Mouse (Mus musculus) ES-E14 (cell line): ENCODE measurements around the gene Tnrc18.

ENCODE experiments used
- MAFK ChIP-seq: IDR thresholded peaks from 2 replicates; pipeline ENCODE4 v1.6.1; 2014; ENCODE audit warnings: mild to moderate bottlenecking, low read depth, low read length, inconsistent platforms; ENCODE audit not compliant: insufficient read depth
- ZNF384 ChIP-seq: IDR thresholded peaks from 2 replicates; pipeline ENCODE4 v1.6.1; 2012; ENCODE audit warnings: low read depth, low read length, inconsistent platforms

- no peak for TF ChIP-seq MAFK
- no peak for TF ChIP-seq ZNF384
These were observed 99.0 kb downstream of the Tnrc18 start for GRCm38 (mm10) chr5:142718486-142718885.
